Comparison of ENCODE assay signal across 9 mouse cellular contexts in genomic region chr10:39266482-39266881, GRCm38 (mm10).
DNase-seq lines count a peak whose midpoint lies in the region; ATAC-seq and TF ChIP-seq lines count a peak whose summit lies in the region.
"Had no signal": no experiment of that assay in that cellular context is flagged by ENCODE, and none has a peak within 500 bp of the region (broad histone marks: within the 10 kb centered on the region; RNA-seq: fewer than 3 reads in every experiment).

No protein-coding gene starts in this region.

- H3K4me1 ChIP-seq in intestine, embryonic 14.5 days (replicated peaks; ENCODE audit: control insufficient read depth, insufficient read depth, low read length) = peaks cover 33% of the 10 kb centered on the region
- no peaks in the 10 kb centered on the region for H3K4me1 ChIP-seq in intestine, postnatal 0 days (replicated peaks; ENCODE audit: control insufficient read depth, insufficient read depth, low read length)
- peaks cover 5% of the 10 kb centered on the region; the same call in 1 of the 2 replicates for H3K4me1 ChIP-seq in intestine, embryonic 15.5 days (replicated peaks)
- H3K4me1 ChIP-seq in midbrain, embryonic 10.5 days = peaks cover 15% of the 10 kb centered on the region
- H3K4me1 ChIP-seq: liver, embryonic 15.5 days had no signal

- peak; percentile 61 for DNase-seq in intestine, embryonic 14.5 days (ENCODE audit: low spot score)
- peak; percentile 72 to 82 for DNase-seq in cerebellum, postnatal 10 days
- peak; percentile 30 to 73 for DNase-seq in gastrocnemius, postnatal 36 days
- DNase-seq in left cerebral cortex, postnatal 10 days (ENCODE audit: extremely low spot score in 1 of 2, low spot score in 2 of 2) = peak; percentile 80 to 87
- DNase-seq in midbrain, embryonic 10.5 days (ENCODE audit: low spot score) = no peak
- DNase-seq in spleen, postnatal 36 days (ENCODE audit: low spot score in 2 of 2) = peak; percentile 53 to 63

- 30% methylated on average over 5 of the region's 5 CpGs for WGBS in intestine, embryonic 14.5 days
- 34% methylated on average over 5 of the region's 5 CpGs for WGBS in intestine, postnatal 0 days
- 29% methylated on average over 5 of the region's 5 CpGs for WGBS in intestine, embryonic 15.5 days
- 63% methylated on average over 5 of the region's 5 CpGs for WGBS in midbrain, embryonic 10.5 days

- intact Hi-C loops in gastrocnemius, postnatal 36 days (cut with DNase I) = no loop called here
- intact Hi-C loops in left cerebral cortex, postnatal 10 days (cut with DNase I) = no loop called here

- H3K27me3 ChIP-seq in intestine, embryonic 14.5 days (replicated peaks; ENCODE audit: control insufficient read depth, insufficient read depth, low read length) = no peaks in the 10 kb centered on the region
- no peaks in the 10 kb centered on the region for H3K27me3 ChIP-seq in intestine, postnatal 0 days (replicated peaks; ENCODE audit: control insufficient read depth, insufficient read depth, low read length)
- no peaks in the 10 kb centered on the region for H3K27me3 ChIP-seq in intestine, embryonic 15.5 days (replicated peaks)
- no peaks in the 10 kb centered on the region for H3K27me3 ChIP-seq in midbrain, embryonic 10.5 days (ENCODE audit: low read depth, poor library complexity, severe bottlenecking)
- H3K27me3 ChIP-seq: liver, embryonic 15.5 days had no signal

- H3K4me2 ChIP-seq in intestine, embryonic 14.5 days (ENCODE audit: low read length) = no peak overlapping the region
- H3K4me2 ChIP-seq in intestine, postnatal 0 days (replicated peaks; ENCODE audit: low read depth) = no peak overlapping the region; the same call in 1 of the 2 replicates
- H3K4me2 ChIP-seq in intestine, embryonic 15.5 days (replicated peaks) = no peak overlapping the region
- H3K4me2 ChIP-seq: liver, embryonic 15.5 days had no signal

- H3K9ac ChIP-seq in intestine, embryonic 14.5 days (ENCODE audit: low read length) = no peak overlapping the region
- no peak overlapping the region for H3K9ac ChIP-seq in intestine, postnatal 0 days (ENCODE audit: low read depth, low read length)
- H3K9ac ChIP-seq in intestine, embryonic 15.5 days = no peak overlapping the region
- H3K9ac ChIP-seq: liver, embryonic 15.5 days had no signal

- no peak for TF ChIP-seq CTCF in intestine, postnatal 0 days (IDR thresholded peaks at IDR 0.05; ENCODE audit: low read depth)

- H3K9me3 ChIP-seq in intestine, embryonic 14.5 days (ENCODE audit: control insufficient read depth, low read length) = no peaks in the 10 kb centered on the region
- H3K9me3 ChIP-seq in intestine, postnatal 0 days (ENCODE audit: control insufficient read depth) = no peaks in the 10 kb centered on the region
- no peaks in the 10 kb centered on the region for H3K9me3 ChIP-seq in intestine, embryonic 15.5 days
- H3K9me3 ChIP-seq in midbrain, embryonic 10.5 days (replicated peaks) = no peaks in the 10 kb centered on the region
- H3K9me3 ChIP-seq: liver, embryonic 15.5 days had no signal

- ATAC-seq in intestine, embryonic 14.5 days (replicated peaks; ENCODE audit: low FRiP score, low TSS enrichment, low read depth) = 0 out of 2 replicates have a peak, but pooled peaks have one; percentile 68
- ATAC-seq in intestine, postnatal 0 days = no peak
- ATAC-seq in intestine, embryonic 15.5 days = peak; percentile 87

- H3K27ac ChIP-seq in intestine, embryonic 14.5 days (ENCODE audit: low read depth) = peak overlapping the region; percentile 82
- H3K27ac ChIP-seq in intestine, postnatal 0 days (ENCODE audit: low read depth, low read length) = no peak overlapping the region; the same call in 1 of the 2 replicates
- peak overlapping the region; percentile 59 for H3K27ac ChIP-seq in intestine, embryonic 15.5 days
- H3K27ac ChIP-seq in midbrain, embryonic 10.5 days (replicated peaks) = peak overlapping the region; percentile 67
- H3K27ac ChIP-seq: liver, embryonic 15.5 days had no signal

- no peaks in the 10 kb centered on the region for H3K36me3 ChIP-seq in intestine, embryonic 14.5 days (ENCODE audit: control insufficient read depth, insufficient read depth, low read length)
- H3K36me3 ChIP-seq in intestine, postnatal 0 days (ENCODE audit: control insufficient read depth, insufficient read depth) = no peaks in the 10 kb centered on the region
- no peaks in the 10 kb centered on the region for H3K36me3 ChIP-seq in intestine, embryonic 15.5 days
- no peaks in the 10 kb centered on the region for H3K36me3 ChIP-seq in midbrain, embryonic 10.5 days
- H3K36me3 ChIP-seq: liver, embryonic 15.5 days had no signal

- H3K4me3 ChIP-seq in intestine, embryonic 14.5 days (ENCODE audit: low read depth, low read length) = no peak overlapping the region
- no peak overlapping the region for H3K4me3 ChIP-seq in intestine, postnatal 0 days (ENCODE audit: low read depth, low read length)
- no peak overlapping the region for H3K4me3 ChIP-seq in intestine, embryonic 15.5 days (replicated peaks)
- no peak overlapping the region for H3K4me3 ChIP-seq in midbrain, embryonic 10.5 days
- H3K4me3 ChIP-seq: liver, embryonic 15.5 days had no signal
